Mouse (Mus musculus): ENCODE measurements around the gene Mex3a.
"Not testable (repeated sequence)": the region's sequence is repeated elsewhere in the genome, so short reads cannot be mapped to it uniquely, and the experiment has no call there.

The Mex3a gene

DNA sequence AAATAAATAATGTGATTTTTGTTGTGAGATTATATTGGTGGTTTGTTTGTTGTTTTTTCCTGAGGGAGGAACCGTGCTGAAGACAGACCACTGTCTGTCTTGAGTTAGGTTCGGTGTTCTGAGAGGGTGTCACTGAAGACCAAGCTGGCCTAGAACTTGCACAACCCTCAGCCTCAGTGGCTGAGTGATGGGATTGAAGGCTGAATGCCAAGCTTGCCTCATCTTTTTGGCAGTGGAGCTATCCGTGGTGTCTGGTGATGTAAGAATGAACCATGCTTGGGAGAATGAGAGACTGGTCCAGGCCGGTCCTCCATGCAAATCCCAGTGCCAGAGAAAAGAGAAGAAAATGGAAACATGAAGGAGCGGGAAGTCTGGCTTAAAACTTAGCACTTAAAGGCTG lies 37.5 kb downstream of the Mex3a start:
- no peak for DNase-seq (ENCODE audit: low spot score)

DNA sequence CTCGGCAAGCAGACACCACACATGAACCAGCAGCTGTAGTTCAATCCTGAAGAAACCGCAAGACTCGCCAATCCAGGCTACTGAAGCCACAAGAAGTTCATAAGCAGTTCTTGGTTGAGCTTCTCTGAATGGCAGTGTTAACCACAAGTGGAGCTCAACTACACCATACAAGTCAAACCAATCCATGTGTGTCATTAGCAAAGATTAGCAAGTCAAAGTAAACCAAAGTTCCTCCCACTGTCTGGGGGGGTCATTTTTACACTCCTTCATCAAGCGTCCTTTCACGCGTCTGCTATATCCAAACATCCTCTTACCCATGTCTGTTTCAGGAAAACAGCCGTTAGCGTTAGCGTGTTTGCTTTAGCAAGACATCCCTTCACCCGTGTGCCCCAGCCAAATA lies 38.1 kb downstream of the Mex3a start:
- DNase-seq (ENCODE audit: low spot score): no peak

DNA sequence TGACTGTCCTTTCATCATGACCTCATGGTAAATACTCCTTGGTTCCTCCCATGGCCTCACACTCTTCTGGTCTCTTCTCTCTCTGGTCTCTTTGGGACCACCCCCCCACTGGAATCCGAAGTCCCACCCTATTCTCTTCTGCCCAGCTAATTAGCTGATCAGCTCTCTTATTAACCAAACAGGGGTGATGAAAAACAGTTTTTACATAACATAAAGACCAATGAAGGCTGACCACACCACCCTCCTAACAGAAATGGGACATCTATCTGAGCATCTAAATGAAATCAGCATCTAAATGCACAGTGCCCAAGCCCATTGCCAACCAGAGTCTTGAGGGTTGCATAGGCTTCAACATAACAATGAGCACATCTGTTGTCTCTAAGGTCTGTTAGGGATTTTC lies 39.7 kb downstream of the Mex3a start:
- DNase-seq (ENCODE audit: low spot score): no peak

DNA sequence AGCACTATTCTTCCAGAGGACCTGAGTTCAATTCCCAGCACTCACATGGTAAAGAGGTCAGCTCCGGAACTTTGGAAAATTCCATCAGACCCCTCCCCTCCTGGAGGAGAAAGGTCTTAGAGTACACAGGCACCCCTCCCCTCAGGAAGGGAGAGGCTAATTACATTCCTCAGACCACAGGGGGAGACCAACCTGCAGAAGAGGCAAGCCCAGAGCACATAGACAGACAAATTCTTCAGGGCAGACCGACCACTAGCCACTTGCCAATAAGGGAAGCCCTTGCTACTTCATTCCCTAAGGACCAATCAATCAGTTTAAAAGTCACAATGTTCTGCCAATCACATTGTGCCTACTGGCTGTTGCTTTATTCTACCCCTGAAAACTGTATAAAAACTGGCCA lies 40.6 kb downstream of the Mex3a start:
- no peak for DNase-seq (ENCODE audit: low spot score)

DNA sequence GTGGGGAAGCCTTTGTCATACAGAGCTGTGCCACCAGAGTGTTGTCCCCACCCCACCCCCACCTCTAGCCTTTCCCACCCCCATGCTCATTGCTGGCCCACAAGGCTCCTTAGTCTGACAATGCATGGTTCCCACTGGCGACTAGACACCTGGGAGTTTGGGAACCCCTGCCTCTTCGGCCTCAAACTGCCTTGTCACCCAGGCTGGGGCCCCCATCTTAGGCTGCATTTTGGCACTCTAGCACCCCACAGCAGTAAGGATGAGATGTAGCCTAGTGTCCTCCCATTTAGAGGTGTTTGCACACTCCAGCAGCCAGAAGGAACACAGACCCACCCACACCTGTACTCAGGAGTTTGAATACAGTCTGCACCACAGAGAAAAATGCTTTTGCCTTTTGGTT lies 41.6 kb downstream of the Mex3a start:
- DNase-seq (ENCODE audit: low spot score): no peak

DNA sequence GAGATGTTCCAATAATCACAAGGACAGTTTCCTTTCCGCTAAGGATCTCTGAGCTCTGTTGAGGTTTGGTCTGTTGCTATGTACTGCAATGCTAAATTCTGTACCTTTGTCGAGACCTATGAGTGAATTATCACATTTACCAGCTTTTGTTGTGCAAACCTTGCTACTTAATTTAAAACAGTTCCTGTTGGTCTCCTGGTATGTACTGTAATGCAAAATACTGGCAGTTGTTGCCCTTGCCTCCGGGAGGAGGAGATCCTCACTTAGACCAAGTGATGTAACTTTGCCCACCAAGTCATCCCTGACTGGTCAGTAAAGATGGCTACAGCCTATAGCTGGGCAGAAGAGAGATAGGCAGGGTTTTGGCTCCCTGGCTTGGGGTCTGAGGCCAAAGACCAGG lies 43.3 kb downstream of the Mex3a start, which contains the start of gene Ssr2:
TSS of gene Ssr2 (plus strand) at position 337 of the 400 bp plus-strand sequence.
- no peak for DNase-seq (ENCODE audit: low spot score)

DNA sequence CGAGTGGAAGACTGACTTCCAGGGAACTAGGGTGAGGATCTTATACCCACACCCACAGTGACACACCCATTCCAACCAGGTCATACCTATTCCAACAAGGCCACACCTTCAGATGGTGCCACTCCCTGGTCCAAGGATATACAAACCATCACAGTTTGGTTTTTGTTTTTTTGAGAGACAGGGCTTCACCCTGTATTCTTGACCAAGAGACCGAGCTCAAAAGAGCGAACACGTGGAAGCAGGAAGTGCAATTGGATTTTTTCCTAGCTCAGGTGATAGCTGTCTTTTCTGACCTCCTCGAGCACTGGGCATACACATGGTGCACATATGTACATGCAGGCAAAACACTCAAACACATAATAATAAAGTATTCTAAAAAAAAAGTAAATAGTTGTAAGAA lies 45.7 kb downstream of the Mex3a start:
- not testable (repeated sequence) for DNase-seq (ENCODE audit: low spot score)

DNA sequence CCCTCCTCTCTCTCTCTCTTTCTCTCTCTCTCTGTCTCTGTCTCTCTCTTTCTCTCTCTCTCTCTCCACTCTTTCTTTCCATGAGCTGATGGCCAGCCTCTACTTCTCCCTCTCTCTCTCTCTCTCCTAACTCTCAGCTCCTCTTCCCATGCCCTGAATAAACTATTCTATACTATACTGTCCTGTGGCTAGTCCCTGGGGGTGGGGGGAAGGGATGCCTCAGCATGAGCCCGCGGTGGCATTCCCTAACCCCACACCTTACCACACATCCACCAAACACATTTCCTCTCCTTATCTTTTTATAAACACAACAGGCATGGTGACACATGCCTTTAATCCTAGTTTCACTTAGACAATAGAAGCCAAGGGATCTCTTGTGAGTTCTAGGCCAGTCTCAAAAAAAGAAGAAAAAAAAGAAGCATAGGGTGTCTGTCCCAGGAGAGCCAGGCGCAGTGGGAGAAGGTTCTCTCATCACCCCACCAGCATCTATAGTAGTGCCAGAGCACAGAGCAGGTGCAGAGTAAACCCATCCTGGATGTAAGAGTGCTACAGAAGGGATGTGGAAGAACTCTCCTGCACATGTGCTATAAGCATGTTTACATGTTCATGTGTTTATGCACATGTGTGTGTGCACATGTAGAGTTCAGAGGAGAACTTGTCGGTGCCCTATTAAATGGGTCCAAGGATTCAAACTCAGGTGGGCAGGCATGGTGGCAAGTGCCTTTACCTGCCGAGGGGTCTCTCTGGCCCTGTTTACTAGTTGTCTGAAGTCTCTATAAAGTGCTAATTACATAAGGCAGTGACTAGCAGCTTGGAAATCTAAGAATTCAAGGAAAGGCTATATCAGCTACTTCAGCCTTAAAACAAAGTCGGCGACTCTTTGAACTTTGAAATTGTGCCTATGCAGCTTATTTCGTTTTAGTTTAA lies 46.6 kb downstream of the Mex3a start:
- no peak for DNase-seq (ENCODE audit: low spot score)

DNA sequence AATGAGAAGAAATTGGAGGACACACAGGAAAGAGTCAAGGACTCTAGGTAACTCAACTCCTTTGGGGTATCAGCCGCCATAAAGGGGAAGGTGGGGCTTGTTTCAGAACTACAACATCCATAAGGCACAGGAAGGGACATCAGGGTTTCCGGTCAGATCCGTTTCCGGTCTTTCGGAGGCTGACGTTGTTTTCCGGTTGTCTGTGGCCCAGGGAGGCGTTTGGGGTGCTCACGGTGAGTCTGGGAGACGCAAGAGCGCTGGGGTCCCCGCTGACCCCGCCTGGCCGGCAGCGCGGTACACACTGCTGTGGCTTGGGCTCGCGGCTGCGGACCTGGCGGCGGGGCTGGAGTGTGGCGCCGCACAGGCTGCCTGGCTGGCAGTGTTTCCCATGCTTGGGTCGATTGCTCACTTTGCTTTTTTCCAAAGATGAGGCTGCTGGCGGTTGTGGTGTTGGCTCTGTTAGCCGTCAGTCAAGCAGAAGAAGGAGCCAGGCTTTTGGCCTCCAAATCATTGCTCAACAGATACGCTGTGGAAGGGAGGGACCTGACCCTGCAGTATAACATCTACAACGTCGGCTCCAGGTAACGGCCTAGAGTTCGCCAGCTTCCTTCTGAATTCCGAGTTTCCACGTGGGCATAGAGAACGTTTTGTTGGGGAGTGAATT lies 47.4 kb downstream of the Mex3a start:
- peak; percentile 61 for DNase-seq (ENCODE audit: low spot score)

DNA sequence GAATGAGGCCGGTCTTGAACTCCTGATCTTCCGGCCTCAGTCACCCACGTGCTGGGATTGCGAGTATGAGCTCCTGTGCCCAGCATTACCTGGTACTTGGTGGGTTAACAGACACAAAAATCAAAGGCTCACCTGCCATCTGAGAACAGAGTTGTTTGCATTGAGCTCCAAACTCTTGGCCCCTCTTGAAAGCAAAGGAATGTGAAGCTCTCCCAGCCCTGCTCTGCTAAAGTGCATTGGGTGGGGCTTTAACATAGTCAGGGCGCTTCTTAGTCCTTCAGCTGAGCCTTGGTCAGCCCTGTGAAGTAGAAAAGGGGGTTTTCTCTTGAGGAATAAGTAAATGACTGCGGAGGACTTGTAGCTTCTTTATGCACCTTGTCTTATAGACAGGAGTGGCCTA lies 53.6 kb downstream of the Mex3a start:
- no peak for DNase-seq (ENCODE audit: low spot score)

DNA sequence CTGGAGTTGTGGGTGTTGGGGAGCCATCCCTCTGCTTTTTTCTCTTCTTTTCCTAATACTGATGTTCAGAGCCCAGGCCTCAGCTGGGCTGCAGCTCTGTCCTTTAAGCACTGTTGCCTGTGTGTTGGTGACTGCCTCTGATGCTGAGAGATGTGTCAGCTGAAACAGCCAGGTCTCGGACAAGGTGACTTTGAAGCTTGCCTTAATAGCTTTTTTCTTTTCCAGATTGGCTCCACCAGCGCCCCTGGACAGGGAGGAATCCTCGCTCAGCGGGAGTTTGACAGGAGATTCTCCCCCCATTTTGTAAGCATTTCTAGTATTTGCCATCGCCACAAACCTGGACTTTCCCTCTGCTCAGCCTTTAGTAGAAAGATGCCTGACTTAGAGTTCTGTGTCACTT lies 54.4 kb downstream of the Mex3a start:
- DNase-seq (ENCODE audit: low spot score): no peak

DNA sequence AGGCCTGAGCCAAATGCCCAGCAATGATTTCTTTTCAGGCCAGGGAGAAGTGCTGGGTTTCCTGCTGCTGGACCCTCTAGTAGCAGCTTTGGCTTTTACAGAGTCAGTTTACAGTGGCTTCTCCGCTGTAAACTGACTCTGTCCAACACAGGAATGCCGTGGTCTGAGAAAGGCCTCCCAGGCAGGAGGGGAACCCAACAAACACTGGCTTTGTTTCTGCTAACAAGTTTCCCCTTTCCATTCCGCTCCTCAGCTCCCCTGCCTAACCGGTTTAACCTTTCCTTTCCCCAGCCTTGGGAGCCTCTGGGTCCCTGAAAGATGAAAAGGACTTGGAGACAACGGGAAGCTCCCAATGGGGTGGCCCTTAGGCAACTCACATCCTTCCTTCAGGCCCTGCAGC lies 58.1 kb downstream of the Mex3a start:
- no peak for DNase-seq (ENCODE audit: low spot score)

Measured in layer of hippocampus, adult 9-10 months (tissue).